Comparison of ENCODE assay signal across 10 mouse cellular contexts in genomic region chr12:111944065-111944987, GRCm38 (mm10). TPM values are rescaled to one million over a fixed set of nuclear protein-coding genes. Genes with fewer than 3 reads are reported as not detected.
A peak's percentile ranks its signal among the peaks of the same experiment; 100 is the strongest.
DNase-seq lines count a peak whose midpoint lies in the region; ATAC-seq and TF ChIP-seq lines count a peak whose summit lies in the region.
"Not testable (repeated sequence)": the region's sequence is repeated elsewhere in the genome, so short reads cannot be mapped to it uniquely, and the experiment has no call there.
"Had no signal": no experiment of that assay in that cellular context is flagged by ENCODE, and none has a peak within 500 bp of the region (broad histone marks: within the 10 kb centered on the region; RNA-seq: fewer than 3 reads in every experiment).

No protein-coding gene starts in this region.

- peak; percentile 66 for DNase-seq in MEL (ENCODE audit: low read depth, low spot score)
- not testable (repeated sequence) for DNase-seq in embryonic facial prominence, embryonic 11.5 days (ENCODE audit: low spot score); limb, embryonic 10.5 days (ENCODE audit: low spot score)
- peak; percentile 41 to 60 for DNase-seq in heart, adult 18-20 months
- peak; percentile 89 for DNase-seq in yolk sac, embryonic 10.5 days (ENCODE audit: low spot score)

- ATAC-seq in embryonic facial prominence, embryonic 11.5 days (replicated peaks; ENCODE audit: insufficient number of reproducible peaks, low FRiP score, low TSS enrichment, low read depth): peak; percentile 62; the same call in 1 of the 2 replicates
- ATAC-seq in hindbrain, embryonic 12.5 days (ENCODE audit: low FRiP score): 0 out of 2 replicates have a peak, but pooled peaks have one; percentile 30
- ATAC-seq in lung, embryonic 16.5 days (ENCODE audit: low read depth): peak; percentile 62
- ATAC-seq in neural tube, embryonic 12.5 days (ENCODE audit: low FRiP score, low read depth): peak; percentile 32; the same call in 1 of the 2 replicates

- H3K9me3 ChIP-seq in MEL (replicated peaks; ENCODE audit: insufficient read depth, low read length); embryonic facial prominence, embryonic 11.5 days (replicated peaks; ENCODE audit: control insufficient read depth, low read length); hindbrain, embryonic 12.5 days (replicated peaks); limb, embryonic 10.5 days (replicated peaks); lung, embryonic 16.5 days (ENCODE audit: control insufficient read depth, low read length); neural tube, embryonic 12.5 days: not testable (repeated sequence)

- H3K9ac ChIP-seq in MEL (ENCODE audit: control insufficient read depth, low read depth, low read length, poor library complexity, severe bottlenecking): peak overlapping the region; percentile 61
- not testable (repeated sequence) for H3K9ac ChIP-seq in embryonic facial prominence, embryonic 11.5 days (replicated peaks; ENCODE audit: low read length); hindbrain, embryonic 12.5 days; neural tube, embryonic 12.5 days
- H3K9ac ChIP-seq in lung, embryonic 16.5 days (ENCODE audit: low read length): peak overlapping the region; percentile 31; the same call in 1 of the 2 replicates

- TF ChIP-seq CTCF in MEL (IDR thresholded peaks at IDR 0.05 in 2 of 3, conservative IDR thresholded peaks at IDR 0.05 in 1 of 3; ENCODE audit: control insufficient read depth in 1 of 3, insufficient read depth in 1 of 3, low read depth in 2 of 3, low read length in 3 of 3, poor library complexity in 1 of 3, severe bottlenecking in 1 of 3): not testable (repeated sequence)

- H3K36me3 ChIP-seq in MEL (ENCODE audit: control insufficient read depth in 1 of 2, insufficient read depth in 2 of 2, low read length in 2 of 2): peaks cover 0 to 13% of the 10 kb centered on the region in 2 experiments; a peak in 2 of 4 replicates
- H3K36me3 ChIP-seq in embryonic facial prominence, embryonic 11.5 days (replicated peaks; ENCODE audit: control insufficient read depth, insufficient read depth, low read depth, low read length); hindbrain, embryonic 12.5 days; limb, embryonic 10.5 days; lung, embryonic 16.5 days (ENCODE audit: control insufficient read depth, insufficient read depth, low read length); neural tube, embryonic 12.5 days: not testable (repeated sequence)

- H3K4me2 ChIP-seq in embryonic facial prominence, embryonic 11.5 days (ENCODE audit: low read depth, low read length); hindbrain, embryonic 12.5 days (replicated peaks); neural tube, embryonic 12.5 days (replicated peaks): not testable (repeated sequence)
- peak overlapping the region; percentile 19 for H3K4me2 ChIP-seq in lung, embryonic 16.5 days (ENCODE audit: low read depth, low read length)

- not testable (repeated sequence) for H3K79me2 ChIP-seq in MEL (ENCODE audit: control insufficient read depth, insufficient read depth, low read length, poor library complexity)

- TF ChIP-seq RAD21 in MEL (IDR thresholded peaks at IDR 0.05; ENCODE audit: low read depth, low read length): not testable (repeated sequence)

- not testable (repeated sequence) for TF ChIP-seq POLR2A in MEL (IDR thresholded peaks at IDR 0.05; ENCODE audit: control insufficient read depth in 1 of 2, insufficient read depth in 1 of 2, low read depth in 1 of 2, low read length in 2 of 2, poor library complexity in 1 of 2)

- peak overlapping the region; percentile 98 for H3K27ac ChIP-seq in MEL (ENCODE audit: control insufficient read depth, low read depth, low read length)
- H3K27ac ChIP-seq in embryonic facial prominence, embryonic 11.5 days (replicated peaks; ENCODE audit: low read depth, low read length); hindbrain, embryonic 12.5 days; neural tube, embryonic 12.5 days: not testable (repeated sequence)
- H3K27ac ChIP-seq in limb, embryonic 10.5 days: peak overlapping the region; percentile 4; the same call in 1 of the 2 replicates
- H3K27ac ChIP-seq in lung, embryonic 16.5 days (ENCODE audit: low read length): peak overlapping the region; percentile 85

- peak overlapping the region; percentile 52 to 71 for H3K4me3 ChIP-seq in MEL (ENCODE audit: control insufficient read depth in 1 of 2, insufficient read depth in 1 of 2, low read depth in 2 of 2, low read length in 2 of 2)
- H3K4me3 ChIP-seq in embryonic facial prominence, embryonic 11.5 days (ENCODE audit: low read depth, low read length); hindbrain, embryonic 12.5 days; limb, embryonic 10.5 days; neural tube, embryonic 12.5 days: not testable (repeated sequence)
- 0 out of 2 replicates have a peak overlapping the region, but pooled peaks have one; percentile 8 for H3K4me3 ChIP-seq in lung, embryonic 16.5 days (ENCODE audit: low read length)

- peaks cover 10 to 22% of the 10 kb centered on the region in 2 experiments for H3K4me1 ChIP-seq in MEL (ENCODE audit: control insufficient read depth in 1 of 2, insufficient read depth in 2 of 2, low read length in 2 of 2)
- not testable (repeated sequence) for H3K4me1 ChIP-seq in embryonic facial prominence, embryonic 11.5 days (ENCODE audit: control insufficient read depth, insufficient read depth, low read length); hindbrain, embryonic 12.5 days; neural tube, embryonic 12.5 days
- H3K4me1 ChIP-seq in limb, embryonic 10.5 days: peaks cover 26% of the 10 kb centered on the region
- peaks cover 30% of the 10 kb centered on the region for H3K4me1 ChIP-seq in lung, embryonic 16.5 days (replicated peaks; ENCODE audit: control insufficient read depth, insufficient read depth, low read length)

- WGBS in embryonic facial prominence, embryonic 11.5 days: 70% methylated on average over 15 of the region's 20 CpGs
- WGBS in hindbrain, embryonic 12.5 days: 76% methylated on average over 18 of the region's 20 CpGs
- WGBS in limb, embryonic 10.5 days: 71% methylated on average over 17 of the region's 20 CpGs
- WGBS in lung, embryonic 16.5 days: 39% methylated on average over 16 of the region's 20 CpGs
- 80% methylated on average over 17 of the region's 20 CpGs for WGBS in neural tube, embryonic 12.5 days

- TF ChIP-seq EP300 in MEL (IDR thresholded peaks at IDR 0.05; ENCODE audit: low read depth in 1 of 2, low read length in 2 of 2): not testable (repeated sequence)

- H3K27me3 ChIP-seq in MEL (ENCODE audit: control insufficient read depth in 1 of 2, insufficient read depth in 2 of 2, low read length in 2 of 2); embryonic facial prominence, embryonic 11.5 days (ENCODE audit: control insufficient read depth, insufficient read depth, low read length); hindbrain, embryonic 12.5 days; limb, embryonic 10.5 days (ENCODE audit: low read depth, poor library complexity, severe bottlenecking); lung, embryonic 16.5 days (ENCODE audit: control insufficient read depth, insufficient read depth, low read depth, low read length); neural tube, embryonic 12.5 days (replicated peaks): not testable (repeated sequence)

RNA-seq across cellular contexts. Expression of gene Atp5mpl, which starts 22.5 kb away (rescaled TPM):
- 461 and 487 TPM in 2 replicates for total RNA-seq in MEL (2012; rRNA removed)
- polyA plus RNA-seq in MEL (2012; ENCODE audit: insufficient read depth in 1 of 2, insufficient read length in 2 of 2, low read depth in 1 of 2, low replicate concordance in 2 of 2, missing spikeins in 1 of 2): 1,000 to 10,000 TPM in 1 of 2 experiments, 100 to 1,000 TPM in 1; 224 to 1,158 TPM
- polyA plus RNA-seq in embryonic facial prominence, embryonic 11.5 days (2014; fragmentation: Nextera tagmentation; extraction: Ambion mirVana): 577 and 608 TPM in 2 replicates
- 1,000 to 10,000 TPM; 1,322 to 1,486 TPM for total RNA-seq in heart, adult 18-20 months (2021)
- 524 and 615 TPM in 2 replicates for polyA plus RNA-seq in hindbrain, embryonic 12.5 days (2016; fragmentation: Nextera tagmentation; extraction: Ambion mirVana)
- 608 and 623 TPM in 2 replicates for polyA plus RNA-seq in limb, embryonic 10.5 days (2016; fragmentation: Nextera tagmentation; extraction: Ambion mirVana)
- 621 and 663 TPM in 2 replicates for polyA plus RNA-seq in lung, embryonic 16.5 days (2015; fragmentation: Nextera tagmentation; extraction: Ambion mirVana)
- polyA plus RNA-seq in neural tube, embryonic 12.5 days (2016; fragmentation: Nextera tagmentation; extraction: Ambion mirVana): 637 and 665 TPM in 2 replicates

RNA-seq across cellular contexts. Expression of gene Tdrd9, which starts 27.0 kb away (rescaled TPM):
- total RNA-seq in MEL (2012; rRNA removed): 24.5 and 46.5 TPM in 2 replicates
- polyA plus RNA-seq in MEL (2012; ENCODE audit: insufficient read depth in 1 of 2, insufficient read length in 2 of 2, low read depth in 1 of 2, low replicate concordance in 2 of 2, missing spikeins in 1 of 2): 10 to 100 TPM in 1 of 2 experiments, not detected in 1; 28.9 TPM
- polyA plus RNA-seq in embryonic facial prominence, embryonic 11.5 days (2014; fragmentation: Nextera tagmentation; extraction: Ambion mirVana): 0.85 and 1.4 TPM in 2 replicates
- under 1 TPM; 0.22 to 0.54 TPM for total RNA-seq in heart, adult 18-20 months (2021)
- polyA plus RNA-seq in hindbrain, embryonic 12.5 days (2016; fragmentation: Nextera tagmentation; extraction: Ambion mirVana): 0.36 and 0.63 TPM in 2 replicates
- polyA plus RNA-seq in limb, embryonic 10.5 days (2016; fragmentation: Nextera tagmentation; extraction: Ambion mirVana): 0.65 and 0.69 TPM in 2 replicates
- 0.18 and 0.23 TPM in 2 replicates for polyA plus RNA-seq in lung, embryonic 16.5 days (2015; fragmentation: Nextera tagmentation; extraction: Ambion mirVana)
- 0.65 and 0.75 TPM in 2 replicates for polyA plus RNA-seq in neural tube, embryonic 12.5 days (2016; fragmentation: Nextera tagmentation; extraction: Ambion mirVana)

RNA-seq across cellular contexts. Expression of gene Ppp1r13b, which starts 36.4 kb away (rescaled TPM):
- 1.5 and 2.0 TPM in 2 replicates for total RNA-seq in MEL (2012; rRNA removed)
- 1 to 10 TPM in 1 of 2 experiments, not detected in 1; 8.7 TPM for polyA plus RNA-seq in MEL (2012; ENCODE audit: insufficient read depth in 1 of 2, insufficient read length in 2 of 2, low read depth in 1 of 2, low replicate concordance in 2 of 2, missing spikeins in 1 of 2)
- polyA plus RNA-seq in embryonic facial prominence, embryonic 11.5 days (2014; fragmentation: Nextera tagmentation; extraction: Ambion mirVana): 6.0 and 6.8 TPM in 2 replicates
- 10 to 100 TPM; 16.9 to 17.8 TPM for total RNA-seq in heart, adult 18-20 months (2021)
- polyA plus RNA-seq in hindbrain, embryonic 12.5 days (2016; fragmentation: Nextera tagmentation; extraction: Ambion mirVana): 18.5 and 21.4 TPM in 2 replicates
- 4.8 and 6.0 TPM in 2 replicates for polyA plus RNA-seq in limb, embryonic 10.5 days (2016; fragmentation: Nextera tagmentation; extraction: Ambion mirVana)
- polyA plus RNA-seq in lung, embryonic 16.5 days (2015; fragmentation: Nextera tagmentation; extraction: Ambion mirVana): 11.3 and 15.9 TPM in 2 replicates
- polyA plus RNA-seq in neural tube, embryonic 12.5 days (2016; fragmentation: Nextera tagmentation; extraction: Ambion mirVana): 17.7 and 18.3 TPM in 2 replicates

RNA-seq across cellular contexts. Expression of gene Rd3l, which starts 36.8 kb away (rescaled TPM):
- 0.08 TPM in 1 of 2 replicates, not detected in the other for total RNA-seq in MEL (2012; rRNA removed)
- not detected for polyA plus RNA-seq in MEL (2012; ENCODE audit: insufficient read depth in 1 of 2, insufficient read length in 2 of 2, low read depth in 1 of 2, low replicate concordance in 2 of 2, missing spikeins in 1 of 2)
- polyA plus RNA-seq in embryonic facial prominence, embryonic 11.5 days (2014; fragmentation: Nextera tagmentation; extraction: Ambion mirVana): not detected in 2 replicates
- total RNA-seq in heart, adult 18-20 months (2021): under 1 TPM; 0.30 to 0.49 TPM
- not detected in 2 replicates for polyA plus RNA-seq in hindbrain, embryonic 12.5 days (2016; fragmentation: Nextera tagmentation; extraction: Ambion mirVana)
- polyA plus RNA-seq in limb, embryonic 10.5 days (2016; fragmentation: Nextera tagmentation; extraction: Ambion mirVana): not detected in 2 replicates
- not detected in 2 replicates for polyA plus RNA-seq in lung, embryonic 16.5 days (2015; fragmentation: Nextera tagmentation; extraction: Ambion mirVana)
- polyA plus RNA-seq in neural tube, embryonic 12.5 days (2016; fragmentation: Nextera tagmentation; extraction: Ambion mirVana): not detected in 2 replicates
- total RNA-seq: gastrocnemius, postnatal 25 days; left cerebral cortex, postnatal 14 days had no signal
